23 mouse cellular contexts compared by ENCODE assay signal in genomic region chr2:45541394-45541793, GRCm38 (mm10).
"Had no signal": no experiment of that assay in that cellular context is flagged by ENCODE, and none has a peak within 500 bp of the region (broad histone marks: within the 10 kb centered on the region; RNA-seq: fewer than 3 reads in every experiment).

No protein-coding gene starts in this region.

- H3K36me3 ChIP-seq: liver, embryonic 12.5 days; liver, embryonic 15.5 days; midbrain, embryonic 12.5 days; neural tube, embryonic 13.5 days; neural tube, embryonic 15.5 days; stomach, embryonic 15.5 days had no signal

- H3K9ac ChIP-seq: liver, embryonic 12.5 days; liver, embryonic 15.5 days; lung, embryonic 14.5 days; midbrain, embryonic 12.5 days; neural tube, embryonic 13.5 days; neural tube, embryonic 15.5 days; stomach, embryonic 15.5 days had no signal

- H3K4me2 ChIP-seq: liver, embryonic 12.5 days; liver, embryonic 15.5 days; lung, embryonic 14.5 days; midbrain, embryonic 12.5 days; neural tube, embryonic 13.5 days; neural tube, embryonic 15.5 days; stomach, embryonic 15.5 days had no signal

- H3K9me3 ChIP-seq: liver, embryonic 12.5 days; liver, embryonic 15.5 days; megakaryocyte, embryonic 14.5 days; midbrain, embryonic 12.5 days; neural tube, embryonic 13.5 days; neural tube, embryonic 15.5 days; stomach, embryonic 15.5 days had no signal

- H3K4me1 ChIP-seq: liver, embryonic 12.5 days; liver, embryonic 15.5 days; midbrain, embryonic 12.5 days; neural tube, embryonic 13.5 days; neural tube, embryonic 15.5 days; stomach, embryonic 15.5 days had no signal

- H3K27ac ChIP-seq: liver, embryonic 12.5 days; liver, embryonic 15.5 days; midbrain, embryonic 12.5 days; neural tube, embryonic 13.5 days; neural tube, embryonic 15.5 days; stomach, embryonic 15.5 days; stomach, postnatal 0 days had no signal

- H3K27me3 ChIP-seq: liver, embryonic 12.5 days; liver, embryonic 15.5 days; megakaryocyte, embryonic 14.5 days; midbrain, embryonic 12.5 days; neural tube, embryonic 13.5 days; neural tube, embryonic 15.5 days; stomach, embryonic 15.5 days had no signal

- H3K4me3 ChIP-seq: liver, embryonic 12.5 days; liver, embryonic 15.5 days; megakaryocyte, embryonic 14.5 days; midbrain, embryonic 12.5 days; myocyte; neural tube, embryonic 13.5 days; neural tube, embryonic 15.5 days; stomach, embryonic 15.5 days had no signal

- DNase-seq: lung, adult 18-20 months; lung, embryonic 14.5 days; lung, postnatal 10 days; lung, postnatal 4 days; midbrain, embryonic 14.5 days; retina, postnatal 1 day; right cerebral cortex, adult 18-20 months; right cerebral cortex, postnatal 25 days; right cerebral cortex, postnatal 4 days; spleen, adult 18-20 months; thymus, adult 2 months; thymus, postnatal 25 days; thymus, postnatal 4 days had no signal

- ATAC-seq: liver, embryonic 12.5 days; midbrain, embryonic 16.5 days had no signal
